8 mouse cellular contexts compared by ENCODE assay signal in the genomic region with DNA sequence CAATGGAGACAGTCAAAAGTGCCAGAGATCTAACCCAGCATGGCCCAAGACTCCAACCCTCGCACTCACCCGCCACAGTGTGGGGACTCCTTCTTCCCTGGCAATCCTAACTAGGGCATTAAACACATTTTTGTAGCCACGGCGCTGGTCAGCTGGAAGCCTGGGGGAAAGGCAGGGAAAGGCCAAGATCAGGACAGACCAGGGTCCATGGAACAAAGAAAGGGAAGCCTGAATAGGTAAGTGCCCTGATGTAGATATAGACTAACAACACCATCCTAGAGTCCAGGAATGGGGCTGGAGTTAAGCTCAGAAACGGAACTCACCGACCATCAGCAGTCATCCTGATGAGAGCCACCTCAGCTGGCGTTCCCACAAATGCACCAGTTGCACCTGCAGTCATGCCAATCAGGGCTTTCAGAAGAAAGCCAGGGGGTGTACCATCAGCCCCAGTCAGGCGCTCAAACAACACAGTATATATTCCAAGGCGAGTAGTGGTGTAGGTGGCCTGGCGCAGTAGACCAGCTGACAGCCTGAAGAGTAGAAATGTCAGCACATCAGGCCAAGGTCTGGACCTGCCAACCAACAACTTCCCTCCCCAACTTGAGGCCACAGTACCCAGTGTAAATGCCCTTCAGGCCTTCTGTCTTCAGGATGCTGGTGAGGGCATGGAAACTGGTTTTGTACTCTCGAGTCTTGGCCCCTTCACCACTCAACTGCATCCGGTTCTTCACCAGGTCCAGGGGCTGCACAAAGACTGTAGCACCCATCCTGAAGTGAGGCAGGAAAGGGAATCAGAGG. TPM values are rescaled to one million over a fixed set of nuclear protein-coding genes. Genes with fewer than 3 reads are reported as not detected.
DNase-seq lines count a peak whose midpoint lies in the region; ATAC-seq and TF ChIP-seq lines count a peak whose summit lies in the region.

No protein-coding gene starts in this region.

- no peaks in the 10 kb centered on the region for H3K27me3 ChIP-seq in kidney, embryonic 14.5 days (ENCODE audit: control insufficient read depth, insufficient read depth, low read length)
- no peaks in the 10 kb centered on the region for H3K27me3 ChIP-seq in hindbrain, embryonic 12.5 days
- H3K27me3 ChIP-seq in midbrain, embryonic 13.5 days, result no peaks in the 10 kb centered on the region

- TF ChIP-seq CTCF in cortical plate, adult 2 months (IDR thresholded peaks at IDR 0.05; ENCODE audit: extremely low read depth, insufficient read depth, low read length), result no peak

- H3K4me1 ChIP-seq in kidney, embryonic 14.5 days (ENCODE audit: control insufficient read depth, insufficient read depth, low read length), result peaks cover 24% of the 10 kb centered on the region
- peaks cover 5% of the 10 kb centered on the region for H3K4me1 ChIP-seq in cortical plate, adult 2 months (ENCODE audit: control insufficient read depth, insufficient read depth, low read length)
- peaks cover 32% of the 10 kb centered on the region for H3K4me1 ChIP-seq in hindbrain, embryonic 12.5 days
- H3K4me1 ChIP-seq in midbrain, embryonic 13.5 days (replicated peaks), result peaks cover 39% of the 10 kb centered on the region

- no peaks in the 10 kb centered on the region for H3K9me3 ChIP-seq in kidney, embryonic 14.5 days (ENCODE audit: control insufficient read depth, low read length)
- H3K9me3 ChIP-seq in hindbrain, embryonic 12.5 days (replicated peaks), result no peaks in the 10 kb centered on the region
- H3K9me3 ChIP-seq in midbrain, embryonic 13.5 days, result no peaks in the 10 kb centered on the region

- peak overlapping the region; percentile 86; the same call in 1 of the 2 replicates for H3K27ac ChIP-seq in kidney, embryonic 14.5 days (ENCODE audit: low read depth, low read length)
- no peak overlapping the region for H3K27ac ChIP-seq in cortical plate, adult 2 months (ENCODE audit: insufficient read depth, low read length)
- H3K27ac ChIP-seq in hindbrain, embryonic 12.5 days, result no peak overlapping the region
- peak overlapping the region; percentile 92; the same call in 1 of the 2 replicates for H3K27ac ChIP-seq in midbrain, embryonic 13.5 days

- peaks cover 53% of the 10 kb centered on the region for H3K36me3 ChIP-seq in kidney, embryonic 14.5 days (ENCODE audit: control insufficient read depth, insufficient read depth, low read length)
- peaks cover 41% of the 10 kb centered on the region for H3K36me3 ChIP-seq in hindbrain, embryonic 12.5 days
- H3K36me3 ChIP-seq in midbrain, embryonic 13.5 days, result peaks cover 48% of the 10 kb centered on the region

- 87% methylated on average over 12 of the region's 12 CpGs for WGBS in kidney, embryonic 14.5 days
- WGBS in hindbrain, embryonic 12.5 days, result 93% methylated on average over 12 of the region's 12 CpGs
- 94% methylated on average over 12 of the region's 12 CpGs for WGBS in midbrain, embryonic 13.5 days

- peak overlapping the region; percentile 78 for H3K4me3 ChIP-seq in kidney, embryonic 14.5 days (ENCODE audit: low read length)
- peak overlapping the region; percentile 74 for H3K4me3 ChIP-seq in cortical plate, adult 2 months (ENCODE audit: insufficient read depth, low read length)
- peak overlapping the region; percentile 66 for H3K4me3 ChIP-seq in hindbrain, embryonic 12.5 days
- peak overlapping the region; percentile 72 for H3K4me3 ChIP-seq in midbrain, embryonic 13.5 days (replicated peaks)

- no peak for TF ChIP-seq POLR2A in cortical plate, adult 2 months (IDR thresholded peaks at IDR 0.05; ENCODE audit: extremely low read depth, insufficient read depth, low read length)

- ATAC-seq in kidney, embryonic 14.5 days (ENCODE audit: low FRiP score, low TSS enrichment), result no peak
- no peak for ATAC-seq in hindbrain, embryonic 12.5 days (ENCODE audit: low FRiP score)
- 0 out of 2 replicates have a peak, but pooled peaks have one; percentile 1 for ATAC-seq in midbrain, embryonic 13.5 days

- H3K9ac ChIP-seq in kidney, embryonic 14.5 days (ENCODE audit: low read depth, low read length), result peak overlapping the region; percentile 79
- H3K9ac ChIP-seq in hindbrain, embryonic 12.5 days, result peak overlapping the region; percentile 80
- H3K9ac ChIP-seq in midbrain, embryonic 13.5 days (replicated peaks), result peak overlapping the region; percentile 92

- H3K4me2 ChIP-seq in kidney, embryonic 14.5 days (replicated peaks; ENCODE audit: low read depth, low read length), result peak overlapping the region; percentile 87
- peak overlapping the region; percentile 91 for H3K4me2 ChIP-seq in hindbrain, embryonic 12.5 days (replicated peaks)
- peak overlapping the region; percentile 90 for H3K4me2 ChIP-seq in midbrain, embryonic 13.5 days (replicated peaks)

- no peak for DNase-seq in kidney, adult 18-20 months
- no peak for DNase-seq in right cerebral cortex, postnatal 25 days
- DNase-seq in urinary bladder, postnatal 25 days (ENCODE audit: low spot score), result no peak
- no peak for DNase-seq in kidney, adult 8-10 months

RNA-seq across cellular contexts. Expression of a gene that starts 1.4 kb away (rescaled TPM):
- polyA plus RNA-seq in kidney, embryonic 14.5 days (2014; fragmentation: Nextera tagmentation; extraction: Ambion mirVana), result 83.0 and 109 TPM in 2 replicates
- polyA plus RNA-seq in cortical plate, adult 2 months (2012; rRNA removed), result 124 and 128 TPM in 2 replicates
- polyA plus RNA-seq in hindbrain, embryonic 12.5 days (2016; fragmentation: Nextera tagmentation; extraction: Ambion mirVana), result 96.0 and 102 TPM in 2 replicates
- 111 and 113 TPM in 2 replicates for polyA plus RNA-seq in midbrain, embryonic 13.5 days (2015; fragmentation: Nextera tagmentation; extraction: Ambion mirVana)

RNA-seq across cellular contexts. Expression of a gene that starts 1.6 kb away (rescaled TPM):
- polyA plus RNA-seq in kidney, embryonic 14.5 days (2014; fragmentation: Nextera tagmentation; extraction: Ambion mirVana), result 153 and 171 TPM in 2 replicates
- polyA plus RNA-seq in cortical plate, adult 2 months (2012; rRNA removed), result 139 and 143 TPM in 2 replicates
- 145 and 148 TPM in 2 replicates for polyA plus RNA-seq in hindbrain, embryonic 12.5 days (2016; fragmentation: Nextera tagmentation; extraction: Ambion mirVana)
- polyA plus RNA-seq in midbrain, embryonic 13.5 days (2015; fragmentation: Nextera tagmentation; extraction: Ambion mirVana), result 169 and 170 TPM in 2 replicates

RNA-seq across cellular contexts. Expression of a gene that starts 6.7 kb away (rescaled TPM):
- polyA plus RNA-seq in kidney, embryonic 14.5 days (2014; fragmentation: Nextera tagmentation; extraction: Ambion mirVana), result 0.29 and 0.35 TPM in 2 replicates
- not detected in 2 replicates for polyA plus RNA-seq in cortical plate, adult 2 months (2012; rRNA removed)
- 0.10 and 0.38 TPM in 2 replicates for polyA plus RNA-seq in hindbrain, embryonic 12.5 days (2016; fragmentation: Nextera tagmentation; extraction: Ambion mirVana)
- 0.17 and 0.26 TPM in 2 replicates for polyA plus RNA-seq in midbrain, embryonic 13.5 days (2015; fragmentation: Nextera tagmentation; extraction: Ambion mirVana)

RNA-seq across cellular contexts. Expression of a gene that starts 8.8 kb away (rescaled TPM):
- 1,900 and 2,186 TPM in 2 replicates for polyA plus RNA-seq in kidney, embryonic 14.5 days (2014; fragmentation: Nextera tagmentation; extraction: Ambion mirVana)
- 270 and 277 TPM in 2 replicates for polyA plus RNA-seq in cortical plate, adult 2 months (2012; rRNA removed)
- 1,190 and 1,267 TPM in 2 replicates for polyA plus RNA-seq in hindbrain, embryonic 12.5 days (2016; fragmentation: Nextera tagmentation; extraction: Ambion mirVana)
- polyA plus RNA-seq in midbrain, embryonic 13.5 days (2015; fragmentation: Nextera tagmentation; extraction: Ambion mirVana), result 785 and 825 TPM in 2 replicates

RNA-seq across cellular contexts. Expression of a gene that starts 11.3 kb away (rescaled TPM):
- 22.4 and 26.8 TPM in 2 replicates for polyA plus RNA-seq in kidney, embryonic 14.5 days (2014; fragmentation: Nextera tagmentation; extraction: Ambion mirVana)
- 26.4 and 26.6 TPM in 2 replicates for polyA plus RNA-seq in cortical plate, adult 2 months (2012; rRNA removed)
- polyA plus RNA-seq in hindbrain, embryonic 12.5 days (2016; fragmentation: Nextera tagmentation; extraction: Ambion mirVana), result 14.9 and 18.5 TPM in 2 replicates
- polyA plus RNA-seq in midbrain, embryonic 13.5 days (2015; fragmentation: Nextera tagmentation; extraction: Ambion mirVana), result 8.0 and 9.5 TPM in 2 replicates

Comparison
In these comparisons a context has a peak if more than half of its experiments do, and no peak if none do; other contexts are left out.
1. H3K27ac ChIP-seq: peak in kidney, embryonic 14.5 days (single experiment) and midbrain, embryonic 13.5 days (single experiment); none in cortical plate, adult 2 months (single experiment) and hindbrain, embryonic 12.5 days (single experiment).
2. Peak in every context shown above with its lines, with median percentiles within 50 percentile points of each other: H3K4me2 ChIP-seq, H3K4me3 ChIP-seq and H3K9ac ChIP-seq.